Mouse (Mus musculus) testis, postnatal 10 days (tissue): ENCODE measurements around the gene Armc10.
A peak's percentile ranks its signal among the peaks of the same experiment; 100 is the strongest.
"Not testable (repeated sequence)": the region's sequence is repeated elsewhere in the genome, so short reads cannot be mapped to it uniquely, and the experiment has no call there.

Experiments used
- DNase-seq: peaks from one replicate; pipeline ENCODE4 v3.0.0; 2021; ENCODE audit warnings: low spot score

Gene Armc10

DNA sequence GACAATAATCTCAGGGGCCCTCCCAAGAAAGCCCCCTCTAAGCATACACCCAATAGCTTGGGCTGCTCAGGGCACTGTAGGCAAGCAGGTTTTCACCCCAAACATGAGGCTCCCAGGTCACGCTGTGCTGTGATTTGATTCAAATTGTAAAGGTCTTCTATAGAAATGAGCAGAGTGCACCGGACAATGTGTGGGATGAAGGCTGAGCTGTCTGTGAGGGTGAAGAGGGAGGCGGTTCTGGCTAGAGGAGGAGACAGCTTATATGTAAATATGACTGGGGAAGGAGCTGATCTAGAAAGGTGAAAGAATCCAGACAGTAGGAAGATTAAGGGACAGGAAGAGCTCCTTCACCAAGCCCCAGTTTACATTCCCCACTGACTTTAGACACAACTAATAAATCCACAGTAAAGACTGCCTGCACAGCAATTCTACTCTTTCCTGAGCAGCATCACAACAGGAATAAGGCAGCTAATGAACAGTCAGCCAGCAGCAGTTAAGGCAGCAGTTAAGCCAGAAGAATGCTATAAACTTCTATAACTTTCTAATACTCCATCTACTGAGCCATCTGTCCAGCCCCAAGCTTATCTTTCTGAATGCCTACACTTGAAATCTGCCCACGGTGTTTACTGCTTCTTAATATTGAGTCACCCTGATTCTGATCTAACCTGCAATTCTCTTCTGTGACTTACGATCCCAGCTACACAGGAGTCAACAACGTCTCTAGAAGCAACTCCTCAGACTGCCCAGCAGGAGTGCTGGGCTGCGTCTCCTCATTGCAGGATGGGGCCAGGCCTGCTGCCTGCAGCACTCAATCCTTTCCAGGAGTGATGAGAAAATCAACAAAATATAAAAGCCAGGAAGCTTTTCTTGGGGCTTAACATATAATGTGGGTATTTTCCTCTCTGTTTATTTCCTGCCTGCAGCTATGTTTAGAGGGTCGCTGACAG is 21.9 kb downstream of the Armc10 start:
- DNase-seq: no peak

DNA sequence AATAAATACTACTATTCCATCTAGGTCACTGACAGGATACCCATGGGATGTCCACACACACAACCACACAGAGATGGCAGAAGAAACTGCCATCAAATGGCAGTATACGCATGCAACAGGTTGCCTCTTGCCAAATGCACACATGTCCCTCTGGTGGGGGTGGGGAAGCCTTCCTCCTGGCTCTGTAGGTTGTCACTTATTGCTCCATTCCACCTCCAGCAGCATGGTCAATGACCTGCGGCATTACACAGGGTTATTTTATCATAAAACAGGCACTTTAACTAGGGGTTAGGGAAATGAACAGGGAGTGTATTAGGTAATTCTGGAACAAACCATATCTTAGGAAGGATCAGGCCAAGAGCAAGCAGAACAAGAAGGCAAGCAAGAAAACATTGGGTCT is 23.7 kb downstream of the Armc10 start:
- no peak for DNase-seq

DNA sequence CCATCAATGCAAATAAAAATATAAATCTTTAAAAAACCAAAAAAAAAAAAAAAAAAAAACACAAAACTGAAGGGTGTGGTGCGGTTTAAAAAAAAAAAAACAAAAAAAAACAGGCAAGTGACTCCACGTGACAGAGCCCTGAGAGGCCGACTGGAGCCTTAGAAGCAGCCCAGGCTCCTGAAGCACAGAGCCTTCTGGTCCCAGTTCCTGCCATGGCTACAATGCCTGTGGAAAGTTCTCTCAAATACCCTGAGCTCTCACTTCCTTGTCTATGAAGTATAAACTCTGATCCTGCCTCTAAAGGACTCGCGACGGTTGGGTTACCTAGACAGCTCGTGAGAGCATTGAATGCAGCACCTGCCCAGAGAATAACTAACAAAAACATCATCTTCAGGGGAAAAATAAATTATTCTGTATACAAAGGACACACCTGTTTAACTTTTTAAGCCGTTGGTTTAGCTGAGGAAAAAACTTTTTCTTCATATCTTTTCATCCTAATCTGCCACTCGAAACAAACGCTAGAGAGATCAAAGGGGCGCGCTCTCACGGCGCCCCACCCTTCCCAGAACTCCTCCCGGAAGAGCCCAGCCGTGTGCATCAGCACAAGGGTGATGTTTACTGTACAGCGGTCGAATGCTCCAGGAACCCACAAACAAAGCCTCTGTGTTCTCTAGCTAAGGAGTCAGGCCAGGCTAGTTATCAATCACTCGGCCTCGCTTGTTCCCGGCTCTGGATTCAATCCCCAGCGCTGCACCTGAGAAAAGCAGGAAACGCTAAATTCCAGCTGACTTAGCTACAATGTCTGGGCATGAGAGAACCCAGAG is 27.4 kb downstream of the Armc10 start:
- no peak for DNase-seq

DNA sequence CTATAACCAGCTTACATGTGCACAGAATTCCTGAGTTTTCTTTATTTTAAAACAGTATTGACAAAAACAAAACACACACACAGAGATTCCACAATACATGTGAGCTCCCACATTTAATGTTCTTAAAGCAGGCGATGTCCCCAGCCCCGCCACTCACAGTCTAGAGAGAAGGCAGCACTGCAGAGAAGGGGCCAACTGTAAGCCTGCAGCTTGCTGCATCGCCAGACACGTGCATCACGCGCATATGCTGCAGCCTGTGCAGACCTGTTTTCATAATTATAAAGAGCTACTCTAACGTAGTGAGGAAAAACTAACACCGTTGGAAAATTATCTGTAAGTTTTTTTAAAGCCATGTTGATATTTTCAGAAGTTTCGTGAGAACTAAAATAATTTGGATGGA is 28.1 kb downstream of the Armc10 start:
- no peak for DNase-seq

DNA sequence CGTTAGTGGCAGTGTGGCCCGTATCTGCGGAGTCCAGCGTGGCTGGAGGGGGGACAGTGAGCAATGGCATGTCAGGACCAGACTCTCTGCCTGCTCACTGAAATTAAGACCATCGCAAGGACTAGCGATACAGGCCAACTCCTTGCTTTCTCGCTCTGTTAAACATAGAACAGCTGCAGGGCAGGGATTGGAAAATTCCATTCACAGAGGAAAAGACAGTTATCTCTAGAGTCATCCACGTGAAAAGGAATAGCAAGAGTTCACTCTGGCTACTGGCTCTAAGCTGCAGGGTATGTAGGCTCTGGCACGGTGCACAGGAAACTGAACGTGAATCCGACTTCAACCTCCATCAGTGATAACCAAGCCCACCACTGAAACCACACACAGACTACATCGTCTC is 29.4 kb downstream of the Armc10 start:
- no peak for DNase-seq

DNA sequence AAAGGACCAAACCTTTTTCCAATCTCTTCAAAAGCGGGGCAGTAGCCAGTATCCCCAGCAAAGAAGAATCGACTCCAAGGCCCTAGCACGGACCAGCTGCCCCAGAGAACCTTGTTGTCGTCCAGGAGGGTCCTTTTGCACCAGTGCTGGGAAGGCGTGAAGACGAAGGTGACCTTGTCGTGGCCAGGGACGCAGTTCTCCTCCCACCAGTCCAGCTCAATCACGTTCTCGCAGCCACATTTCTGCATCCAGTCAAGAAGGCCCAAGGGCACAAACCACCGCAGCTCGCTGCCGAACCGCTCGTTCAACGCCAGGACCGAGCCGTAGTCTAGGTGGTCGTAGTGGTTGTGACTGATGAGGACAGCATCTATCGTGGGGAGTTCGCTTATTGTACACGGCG is 29.9 kb downstream of the Armc10 start:
- no peak for DNase-seq

DNA sequence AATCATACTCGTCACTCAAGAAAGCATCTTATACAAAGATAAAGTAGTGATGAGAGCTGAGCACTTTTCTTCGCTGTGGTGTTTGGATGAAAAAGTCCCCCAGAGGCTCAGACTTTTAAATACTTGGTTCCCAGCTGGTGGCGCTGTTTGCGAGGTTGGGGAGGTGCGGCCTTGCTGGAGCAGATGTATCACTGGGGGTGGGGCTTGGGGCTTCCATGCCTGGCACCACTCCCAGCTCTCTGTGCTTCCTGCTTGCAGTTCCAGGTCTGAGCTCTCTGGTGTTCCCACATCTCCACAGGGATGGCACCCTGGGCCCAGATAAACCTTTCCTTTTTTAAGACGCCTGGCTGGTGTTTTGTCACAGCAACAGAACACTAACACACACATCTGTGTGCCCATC is 32.3 kb downstream of the Armc10 start:
- DNase-seq: peak; percentile 58

DNA sequence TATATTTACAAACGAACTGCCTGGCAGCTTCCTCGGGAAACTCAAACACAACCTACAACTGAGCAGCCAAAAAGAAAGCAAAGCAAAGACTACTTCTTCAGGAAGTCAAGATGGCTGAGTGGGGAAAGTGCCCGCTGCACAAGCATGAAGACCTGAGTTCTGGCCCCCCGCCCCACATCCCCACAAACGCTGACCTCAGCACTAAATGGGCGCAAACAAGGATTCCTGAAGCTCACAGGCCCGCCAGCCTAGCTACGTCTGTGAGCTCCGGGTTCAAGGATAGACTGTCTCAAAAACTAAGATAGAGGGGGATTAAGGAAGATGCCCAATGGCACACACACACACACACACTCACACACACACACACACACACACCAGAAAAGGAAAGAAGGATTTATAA is 32.8 kb downstream of the Armc10 start:
- DNase-seq: no peak

DNA sequence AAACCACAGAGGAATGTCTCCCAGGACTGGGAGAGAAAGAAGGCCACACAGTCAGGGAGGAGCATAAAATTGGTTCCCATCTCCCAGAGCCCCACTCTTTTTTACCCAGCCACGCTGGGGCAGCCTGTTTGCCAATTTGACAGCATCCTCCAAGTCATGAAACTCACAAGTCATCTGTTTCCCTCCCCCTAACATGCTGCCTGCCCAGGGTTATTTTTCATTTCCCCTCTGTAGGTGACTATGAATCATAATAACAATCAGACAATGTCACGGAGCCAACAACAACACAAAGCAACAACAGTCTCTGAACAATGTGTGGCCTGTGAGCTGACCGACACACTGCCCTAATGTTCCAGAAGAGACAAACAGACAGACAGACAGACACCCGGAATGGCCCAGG is 34.4 kb downstream of the Armc10 start:
- DNase-seq: peak; percentile 20

DNA sequence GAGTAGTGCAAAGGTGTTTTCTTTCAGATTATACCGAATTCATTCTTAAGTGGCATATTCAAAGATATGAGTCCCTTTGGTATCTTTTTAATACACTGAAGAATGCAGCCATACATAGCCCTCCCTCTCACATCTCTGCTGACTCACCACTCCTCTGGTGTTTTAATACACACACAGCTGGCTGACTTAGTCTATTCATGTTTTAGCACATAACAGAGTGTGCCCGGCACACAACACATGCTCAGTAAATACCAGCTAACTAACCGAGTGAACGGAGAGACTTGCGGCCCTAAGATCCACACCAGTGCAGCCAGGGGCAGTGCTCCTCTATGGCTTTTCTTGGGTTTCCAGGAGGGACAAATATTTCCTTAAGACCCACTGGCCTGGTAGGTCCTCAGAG is 35.3 kb downstream of the Armc10 start:
- no peak for DNase-seq

DNA sequence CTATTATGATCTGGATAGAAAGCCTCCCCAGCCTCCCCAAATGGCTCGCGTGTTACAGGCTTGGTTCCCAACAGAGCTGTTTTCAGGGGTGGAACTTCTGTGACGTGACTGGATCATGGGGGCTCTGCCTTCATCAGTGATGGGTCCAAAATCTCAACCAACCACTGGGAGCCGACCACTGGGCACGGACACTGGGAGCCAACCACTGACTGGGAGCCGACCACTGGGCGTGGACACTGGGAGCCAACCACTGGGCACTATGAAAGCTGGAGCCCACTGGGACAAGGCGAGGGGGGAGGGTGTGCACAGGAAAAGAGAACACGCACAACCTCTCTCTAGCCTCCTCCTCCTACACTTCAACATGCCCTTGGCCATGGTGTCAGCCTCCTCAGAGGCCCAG is 38.2 kb downstream of the Armc10 start:
- DNase-seq: no peak

DNA sequence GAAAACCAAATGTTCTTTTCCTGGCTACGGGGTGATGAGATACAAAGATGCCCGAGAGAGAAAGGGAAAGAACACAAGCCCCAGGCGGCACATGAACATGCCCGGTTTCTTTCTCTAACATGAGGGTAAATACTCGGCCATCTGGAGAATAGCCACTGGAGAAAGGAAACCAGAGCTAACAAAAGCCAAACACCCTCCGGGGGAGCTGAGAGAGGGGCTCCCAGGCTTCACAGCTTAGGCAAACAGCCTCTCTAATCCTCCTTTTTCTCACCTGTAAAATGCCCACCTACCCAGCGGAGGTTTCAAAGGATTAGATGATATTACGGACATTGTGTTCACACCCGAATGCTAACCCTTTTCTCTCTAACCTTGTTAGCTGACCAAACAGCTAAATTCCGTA is 39.4 kb downstream of the Armc10 start:
- no peak for DNase-seq

DNA sequence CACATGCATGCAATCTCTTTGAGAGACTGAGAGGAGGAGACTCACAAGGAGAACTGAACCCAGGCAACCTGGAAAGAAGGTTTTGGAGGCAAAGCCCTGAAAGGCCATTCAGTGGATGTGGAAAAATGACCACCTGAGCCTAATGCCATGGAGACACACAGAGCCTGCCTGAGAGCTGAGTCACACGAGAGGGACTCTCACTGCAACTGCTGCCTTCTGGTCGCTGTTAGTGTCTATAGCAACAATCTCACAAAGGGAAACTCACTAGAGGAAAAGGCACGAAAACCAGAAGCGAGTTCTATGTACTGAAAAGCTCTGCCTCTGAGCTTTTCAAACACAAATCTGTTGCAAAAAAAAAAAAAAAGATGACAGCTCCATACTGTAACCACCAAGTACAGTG is 41.4 kb downstream of the Armc10 start:
- DNase-seq: no peak

DNA sequence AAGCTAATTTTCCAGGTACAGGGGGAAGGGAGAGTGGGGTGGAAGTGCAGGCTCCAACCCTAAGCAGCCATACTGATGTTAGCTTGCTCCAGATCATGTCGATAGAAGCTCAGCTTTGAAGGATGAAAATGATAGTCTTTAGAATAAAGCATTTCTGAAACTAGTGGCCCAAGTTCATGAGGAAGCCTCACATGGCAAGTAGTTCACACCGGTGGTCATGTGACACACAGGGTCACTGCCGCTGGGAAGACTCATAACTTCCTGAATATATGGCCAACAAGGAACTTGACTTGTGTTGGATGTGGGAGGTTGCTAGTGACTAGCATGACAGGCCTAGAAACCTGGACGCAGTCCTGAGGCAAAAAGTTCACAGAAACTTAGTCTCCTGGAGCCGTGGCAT is 46.6 kb downstream of the Armc10 start:
- DNase-seq: no peak

DNA sequence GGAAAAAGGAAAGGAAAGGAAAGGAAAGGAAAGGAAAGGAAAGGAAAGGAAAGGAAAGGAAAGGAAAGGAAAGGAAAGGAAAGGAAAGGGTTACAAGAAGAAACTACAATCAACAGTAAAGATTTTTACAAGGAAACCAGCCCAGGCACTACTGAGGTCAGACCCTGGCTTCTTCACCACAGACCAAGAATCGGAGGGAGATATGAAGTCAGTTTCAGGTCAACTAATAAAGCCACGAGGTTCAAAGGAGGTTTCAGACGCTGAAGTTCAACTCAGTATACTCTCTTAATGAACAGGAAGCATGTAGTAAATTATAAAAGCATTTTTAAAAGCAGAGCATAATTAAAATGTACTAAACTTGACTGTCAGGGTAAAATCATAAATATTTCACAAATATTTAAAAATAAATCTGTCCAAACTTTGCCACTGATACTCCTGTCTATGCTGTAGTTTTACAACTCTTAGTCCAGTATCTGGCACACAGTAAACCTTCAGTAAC is 47.8 kb downstream of the Armc10 start:
- no peak for DNase-seq

DNA sequence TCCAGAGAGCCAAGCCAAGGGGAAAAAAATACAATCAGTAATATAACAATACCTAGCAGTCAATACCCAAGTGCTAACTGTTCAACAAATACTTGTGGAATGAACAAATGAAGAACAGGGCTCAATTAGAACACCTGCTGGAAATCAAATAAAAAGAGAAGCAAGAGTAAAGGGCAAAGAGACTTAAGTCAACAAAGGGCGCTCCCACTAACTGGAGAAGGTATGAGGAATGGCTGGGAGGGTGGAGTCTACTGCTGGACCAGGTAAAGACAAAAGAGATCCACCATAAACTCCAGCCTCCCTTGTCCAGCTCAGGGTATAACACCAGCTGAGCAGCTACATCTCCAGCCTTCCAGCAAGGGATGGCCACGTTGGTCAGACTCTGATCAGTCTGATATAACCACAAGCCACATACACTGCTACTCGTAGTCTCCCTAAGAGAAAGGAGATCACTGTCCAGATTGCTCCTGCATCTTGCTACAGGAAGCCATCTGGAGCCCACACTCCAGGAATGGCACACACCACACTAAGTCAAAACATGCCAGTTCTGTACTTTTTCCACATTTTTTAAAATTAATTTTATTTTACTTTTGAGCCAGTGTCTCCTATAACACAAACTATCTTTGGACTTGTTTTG is 49.4 kb downstream of the Armc10 start:
- DNase-seq: no peak

DNA sequence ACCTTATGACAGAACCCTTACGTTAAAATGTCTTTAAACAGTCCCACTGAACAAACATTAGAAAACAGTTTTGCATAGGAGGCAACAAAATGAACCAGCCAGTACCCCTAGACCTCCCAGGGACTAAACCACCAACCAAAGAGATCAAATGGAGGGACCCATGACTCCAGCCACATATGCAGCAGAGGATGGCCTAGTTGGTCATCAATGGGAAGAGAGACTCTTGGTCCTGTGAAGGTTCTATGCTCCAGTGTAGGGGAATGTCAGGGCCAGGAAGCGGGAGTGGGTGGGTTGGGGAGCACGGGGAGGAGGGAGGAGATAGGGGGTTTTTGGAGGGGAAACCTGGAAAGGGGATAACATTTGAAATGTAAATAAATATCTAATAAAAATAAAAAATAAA is 53.9 kb downstream of the Armc10 start:
- not testable (repeated sequence) for DNase-seq

DNA sequence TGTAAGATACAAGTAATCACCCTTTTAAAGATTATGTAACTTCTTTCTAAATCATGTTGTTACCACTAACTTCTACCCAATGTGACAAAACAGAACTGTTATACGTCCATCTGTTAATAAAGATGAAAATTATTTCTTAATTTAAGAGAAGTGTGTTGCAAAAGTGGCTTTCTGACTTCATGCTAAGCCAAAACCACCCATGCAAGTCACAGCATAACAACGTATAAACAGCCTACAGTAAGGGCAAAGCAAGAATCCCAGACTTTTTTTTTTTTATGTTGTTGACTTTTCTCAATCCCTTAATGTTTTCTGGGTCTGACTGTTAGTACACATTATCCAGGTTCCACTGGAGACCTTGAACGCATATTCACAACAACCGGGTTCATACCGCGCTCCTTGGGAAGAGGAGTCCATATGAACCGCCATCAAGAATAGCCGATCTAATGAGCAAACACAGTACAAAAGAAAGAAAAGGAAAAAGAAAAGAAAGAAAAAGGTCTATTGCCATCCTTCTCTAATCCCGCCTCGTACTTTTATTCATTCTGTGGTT is 54.7 kb downstream of the Armc10 start:
- no peak for DNase-seq

DNA sequence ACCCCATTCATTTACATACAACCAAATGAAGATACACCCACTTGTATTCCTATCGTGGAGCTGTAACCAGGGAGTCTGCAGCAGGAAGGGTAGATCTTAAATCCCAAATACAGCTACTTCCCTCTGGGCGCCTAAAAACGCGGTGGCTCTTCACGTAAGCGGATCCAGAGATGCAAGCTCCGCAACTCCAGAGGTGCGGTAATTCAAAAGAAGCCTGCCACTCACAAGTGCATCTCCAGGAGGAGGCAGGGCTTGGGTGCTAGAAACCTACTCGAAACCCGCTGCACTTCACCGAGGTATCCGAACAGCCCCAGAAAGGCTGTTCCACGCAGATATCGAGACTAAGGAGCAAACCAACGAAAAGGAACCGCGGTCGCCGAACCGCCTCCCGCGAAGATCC is 55.3 kb downstream of the Armc10 start:
- DNase-seq: no peak

DNA sequence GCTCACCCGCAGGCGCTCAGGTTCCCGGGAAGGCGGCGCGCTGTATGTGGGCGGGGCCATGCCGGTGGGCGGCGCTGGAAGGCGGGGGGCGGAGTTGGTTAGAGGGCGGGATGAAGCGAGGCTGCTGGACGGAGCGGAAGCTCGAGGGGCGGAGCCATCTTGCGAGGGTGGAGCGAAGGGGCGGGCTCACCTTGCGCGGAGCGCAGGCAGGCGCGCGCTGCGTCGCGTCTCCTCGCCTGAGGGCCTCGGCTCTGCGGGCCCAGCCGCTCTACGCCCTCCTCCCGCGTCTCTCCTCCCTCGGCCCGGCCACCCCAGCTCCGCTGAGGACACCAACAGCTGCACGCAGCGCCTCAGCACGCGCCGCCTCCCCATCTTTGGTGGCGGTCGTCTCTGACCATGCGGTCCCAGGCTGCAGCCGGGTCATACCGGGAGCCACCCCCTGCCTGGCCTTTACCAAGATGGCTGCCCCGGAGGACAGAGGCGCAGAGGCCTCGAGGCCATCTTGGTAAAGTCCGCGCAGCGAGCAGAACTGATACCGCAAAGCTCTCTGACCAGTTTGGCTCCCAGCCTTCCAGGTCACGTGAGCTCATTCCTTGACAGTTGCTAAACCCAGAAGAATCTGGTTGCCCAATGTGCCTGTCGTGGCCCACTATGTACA is 55.9 kb downstream of the Armc10 start, which contains the start of gene Napepld:
Gene Napepld, minus strand, starts transcription at position 46 of the 658 bp plus-strand sequence.
- peak; percentile 100 for DNase-seq

DNA sequence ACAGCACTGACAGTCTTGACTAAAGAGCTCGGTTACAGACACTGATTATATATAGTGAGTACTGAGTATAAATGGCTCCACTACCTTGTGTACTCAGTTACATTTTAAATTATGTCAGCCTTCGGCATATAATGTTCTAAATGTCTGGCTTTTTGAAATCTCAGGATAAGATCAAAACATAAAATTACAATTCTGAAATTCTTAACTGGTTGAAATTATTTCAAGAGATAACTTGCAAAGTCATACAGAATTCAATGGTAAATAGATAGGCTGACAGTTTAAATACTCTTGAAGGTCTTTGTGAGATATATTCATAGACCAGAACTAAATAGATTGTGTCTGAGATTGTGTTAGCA is 56.4 kb downstream of the Armc10 start:
- DNase-seq: no peak
